Comparison of ENCODE assay signal across 8 mouse cellular contexts in the genomic region with DNA sequence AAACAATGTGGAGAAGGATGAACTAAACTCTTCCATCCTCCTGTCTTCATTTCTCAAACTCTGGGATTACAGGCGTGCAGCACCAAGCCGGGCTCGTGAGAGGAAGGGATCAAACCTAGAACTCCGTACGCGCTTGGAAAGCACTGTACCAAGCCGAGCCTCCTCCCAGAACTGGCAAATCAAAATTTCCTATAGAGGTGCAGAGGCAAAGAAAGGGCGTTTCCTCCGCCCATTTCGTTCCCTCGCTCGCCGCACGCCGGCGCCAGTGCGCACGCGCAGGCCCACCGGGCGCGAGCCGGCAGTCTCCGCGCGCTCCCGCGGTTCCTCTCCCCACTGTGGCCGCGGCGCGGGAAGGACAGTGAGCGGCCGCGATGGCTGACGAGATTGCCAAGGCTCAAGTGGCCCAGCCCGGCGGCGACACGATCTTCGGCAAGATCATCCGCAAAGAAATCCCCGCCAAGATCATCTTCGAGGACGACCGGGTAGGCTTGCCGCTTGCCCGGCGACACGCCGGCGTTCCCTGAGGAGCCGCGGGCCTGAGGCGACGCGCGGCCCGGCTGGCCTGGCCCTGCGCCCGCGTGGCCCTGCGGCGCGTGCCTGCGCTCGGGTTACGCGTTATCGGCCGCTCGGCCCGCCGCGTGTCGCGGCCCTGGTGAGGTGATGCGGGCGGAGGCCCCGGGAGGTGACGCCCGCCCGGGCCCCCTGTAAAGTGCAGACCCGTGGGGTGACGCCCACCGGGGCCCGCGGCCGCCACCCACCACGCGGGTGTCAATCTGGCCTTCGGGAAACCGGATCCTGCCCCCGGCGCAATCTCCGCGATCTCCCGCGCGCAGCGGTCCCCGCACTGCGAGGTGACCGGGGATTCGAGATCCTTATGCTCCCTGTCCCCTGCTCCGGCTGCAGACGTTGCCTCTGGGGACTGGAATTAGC. TPM values are rescaled to one million over a fixed set of nuclear protein-coding genes. Genes with fewer than 3 reads are reported as not detected.
DNase-seq lines count a peak whose midpoint lies in the region; ATAC-seq and TF ChIP-seq lines count a peak whose summit lies in the region.

TSS of gene Hint1 (plus strand) at position 265 of the 930 bp plus-strand sequence.

- peak; percentile 94 for DNase-seq in CD4-positive, CD25-positive, alpha-beta regulatory T cell, adult 2 months (ENCODE audit: low read depth, low spot score)
- peak; percentile 74 for DNase-seq in brain, embryonic 18.5 days (ENCODE audit: low read depth, low spot score)
- DNase-seq in kidney, postnatal 0 days (ENCODE audit: low spot score), result peak; percentile 95
- DNase-seq in liver, adult 2 months (ENCODE audit: extremely low read depth, low read depth, low spot score), result peak; percentile 77
- DNase-seq in spleen, postnatal 36 days (ENCODE audit: low spot score in 2 of 2), result peak; percentile 91 to 92

- H3K79me2 ChIP-seq in liver, adult 2 months (ENCODE audit: control insufficient read depth, insufficient read depth, low read length), result peaks cover 7% of the 10 kb centered on the region; the same call in 1 of the 2 replicates

- H3K4me2 ChIP-seq in heart, embryonic 12.5 days, result peak within 1 kb of the TSS; percentile 72
- H3K4me2 ChIP-seq in kidney, postnatal 0 days (ENCODE audit: low read length), result peak within 1 kb of the TSS; percentile 60

- ATAC-seq in heart, embryonic 12.5 days (ENCODE audit: insufficient number of reproducible peaks, low FRiP score), result peak; percentile 88
- ATAC-seq in kidney, postnatal 0 days (replicated peaks; ENCODE audit: low FRiP score, low read depth), result peak; percentile 80
- peak; percentile 71 for ATAC-seq in monocyte, adult 5-6 weeks (replicated peaks; ENCODE audit: insufficient number of reproducible peaks, low FRiP score, low TSS enrichment, poor library complexity, severe bottlenecking)

- H3K27me3 ChIP-seq in erythroblast, embryonic 14.5 days (ENCODE audit: control insufficient read depth), result no peaks in the 10 kb centered on the region
- no peaks in the 10 kb centered on the region for H3K27me3 ChIP-seq in heart, embryonic 12.5 days (replicated peaks)
- H3K27me3 ChIP-seq in kidney, postnatal 0 days (ENCODE audit: insufficient read depth, low read length), result no peaks in the 10 kb centered on the region
- no peaks in the 10 kb centered on the region for H3K27me3 ChIP-seq in liver, adult 2 months (ENCODE audit: control insufficient read depth, insufficient read depth, low read length)

- peak within 1 kb of the TSS; percentile 78 for H3K27ac ChIP-seq in heart, embryonic 12.5 days (ENCODE audit: poor library complexity, severe bottlenecking)
- peak within 1 kb of the TSS; percentile 95 for H3K27ac ChIP-seq in kidney, postnatal 0 days
- H3K27ac ChIP-seq in liver, adult 2 months (replicated peaks; ENCODE audit: insufficient read depth, low read depth, low read length), result peak within 1 kb of the TSS; percentile 93

- peaks cover 64% of the 10 kb centered on the region for H3K4me1 ChIP-seq in erythroblast, embryonic 14.5 days (ENCODE audit: control insufficient read depth)
- H3K4me1 ChIP-seq in heart, embryonic 12.5 days (replicated peaks), result peaks cover 16% of the 10 kb centered on the region
- 0 out of 2 replicates have a peak, but pooled peaks cover 14% of the 10 kb centered on the region for H3K4me1 ChIP-seq in kidney, postnatal 0 days (replicated peaks; ENCODE audit: insufficient read depth, low read length)
- peaks cover 6% of the 10 kb centered on the region for H3K4me1 ChIP-seq in liver, adult 2 months (ENCODE audit: control insufficient read depth, insufficient read depth, low read length)

- H3K9me3 ChIP-seq in erythroblast, embryonic 14.5 days (ENCODE audit: control insufficient read depth, low read length), result no peaks in the 10 kb centered on the region
- no peaks in the 10 kb centered on the region for H3K9me3 ChIP-seq in heart, embryonic 12.5 days (replicated peaks)
- H3K9me3 ChIP-seq in kidney, postnatal 0 days (replicated peaks; ENCODE audit: low read length), result no peaks in the 10 kb centered on the region

- peaks cover 35% of the 10 kb centered on the region for H3K36me3 ChIP-seq in erythroblast, embryonic 14.5 days (ENCODE audit: control insufficient read depth)
- peaks cover 20% of the 10 kb centered on the region for H3K36me3 ChIP-seq in heart, embryonic 12.5 days
- peaks cover 16% of the 10 kb centered on the region for H3K36me3 ChIP-seq in kidney, postnatal 0 days (ENCODE audit: insufficient read depth, low read length)
- H3K36me3 ChIP-seq in liver, adult 2 months (ENCODE audit: control insufficient read depth, insufficient read depth, low read length), result peaks cover 16% of the 10 kb centered on the region

- under 1% methylated on average over 107 of the region's 107 CpGs for WGBS in heart, embryonic 12.5 days
- under 1% methylated on average over 97 of the region's 107 CpGs for WGBS in kidney, postnatal 0 days
- WGBS in liver, adult 2 months, result under 1% methylated on average over 107 of the region's 107 CpGs

- TF ChIP-seq CTCF in kidney, postnatal 0 days (IDR thresholded peaks at IDR 0.05; ENCODE audit: low read depth), result peak; percentile 43; the same call in 1 of the 2 replicates
- TF ChIP-seq CTCF in liver, adult 2 months (IDR thresholded peaks at IDR 0.05; ENCODE audit: low read depth, low read length), result 0 out of 2 replicates have a peak, but pooled peaks have one; percentile 21

- H3K4me3 ChIP-seq in erythroblast, embryonic 14.5 days (replicated peaks), result peak within 1 kb of the TSS; percentile 97
- H3K4me3 ChIP-seq in heart, embryonic 12.5 days, result peak within 1 kb of the TSS; percentile 77
- H3K4me3 ChIP-seq in kidney, postnatal 0 days (replicated peaks; ENCODE audit: low read depth, low read length), result peak within 1 kb of the TSS; percentile 95
- peak within 1 kb of the TSS; percentile 89 for H3K4me3 ChIP-seq in liver, adult 2 months (ENCODE audit: insufficient read depth, low read depth, low read length)

- TF ChIP-seq POLR2A in liver, adult 2 months (IDR thresholded peaks at IDR 0.05; ENCODE audit: extremely low read depth, insufficient read depth, low read length), result peak; percentile 92

- H3K9ac ChIP-seq in heart, embryonic 12.5 days, result peak within 1 kb of the TSS; percentile 94
- peak within 1 kb of the TSS; percentile 96 for H3K9ac ChIP-seq in kidney, postnatal 0 days (ENCODE audit: low read depth, low read length)
- peak within 1 kb of the TSS; percentile 93 for H3K9ac ChIP-seq in liver, adult 2 months (ENCODE audit: low read depth, low read length)

RNA-seq across cellular contexts. Expression of gene Hint1, which starts in this region (rescaled TPM):
- 113 and 143 TPM in 2 replicates for polyA plus RNA-seq in erythroblast, embryonic 14.5 days (2012)
- polyA plus RNA-seq in heart, embryonic 12.5 days (2016; fragmentation: Nextera tagmentation; extraction: Ambion mirVana), result 743 and 765 TPM in 2 replicates
- 1,015 and 1,085 TPM in 2 replicates for polyA plus RNA-seq in kidney, postnatal 0 days (2015; fragmentation: Nextera tagmentation; extraction: Ambion mirVana)
- 629 and 808 TPM in 2 replicates for total RNA-seq in liver, adult 2 months (2014; rRNA removed)
- polyA plus RNA-seq in liver, adult 2 months (2012; rRNA removed), result 664 and 683 TPM in 2 replicates
- total RNA-seq in monocyte, adult 5-6 weeks (2017), result 266 to 549 TPM (median 344 TPM) in 3 replicates

Comparison
In these comparisons a context has a peak if more than half of its experiments do, and no peak if none do; other contexts are left out.
1. Peak in every context shown above with its lines: DNase-seq, ATAC-seq, H3K4me3 ChIP-seq and H3K27ac ChIP-seq.